Mouse (Mus musculus) T-helper 1 cell (primary cell): ENCODE measurements at regions not wholly inside any gene's neighbourhood (a gene's known extent, or its start where the extent isn't known, plus 50 kb on each side); places are given as distances from the start of the nearest gene placed in this dataset.

Experiments
- in situ Hi-C: fragments of 300-600 bp; cut with MboI, MseI; formaldehyde crosslinking; loops from one replicate; pipeline ENCODE4 v1.15.1; 2025; ENCODE audit warnings: high pct_unique_total_duplicates

DNA sequence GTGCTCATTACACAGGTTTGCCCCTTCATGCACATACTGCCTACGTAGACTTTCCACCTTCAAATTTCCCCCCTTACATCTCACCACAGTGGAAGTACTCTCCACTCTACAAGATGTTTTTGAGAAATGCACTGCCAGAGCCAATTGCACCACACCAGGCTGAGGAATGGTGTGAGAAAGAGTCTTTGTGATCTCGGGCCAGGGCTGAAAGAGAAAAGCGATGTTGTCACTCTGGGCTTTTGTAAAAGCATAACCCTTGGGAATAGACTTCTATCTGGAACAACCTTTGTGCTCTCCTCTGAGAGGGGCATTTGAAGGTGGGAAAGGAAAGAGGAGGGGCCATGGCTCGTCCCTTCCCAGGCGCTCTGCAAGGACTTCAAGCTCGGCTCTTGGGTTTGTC lies 194.2 kb downstream of the Icos start:
- in situ Hi-C loops, result no loop called here

- in situ Hi-C loops, result no loop called here
Measured at GRCm38 (mm10) chr1:61172946-61173345, 195.2 kb downstream of the Icos start.

DNA sequence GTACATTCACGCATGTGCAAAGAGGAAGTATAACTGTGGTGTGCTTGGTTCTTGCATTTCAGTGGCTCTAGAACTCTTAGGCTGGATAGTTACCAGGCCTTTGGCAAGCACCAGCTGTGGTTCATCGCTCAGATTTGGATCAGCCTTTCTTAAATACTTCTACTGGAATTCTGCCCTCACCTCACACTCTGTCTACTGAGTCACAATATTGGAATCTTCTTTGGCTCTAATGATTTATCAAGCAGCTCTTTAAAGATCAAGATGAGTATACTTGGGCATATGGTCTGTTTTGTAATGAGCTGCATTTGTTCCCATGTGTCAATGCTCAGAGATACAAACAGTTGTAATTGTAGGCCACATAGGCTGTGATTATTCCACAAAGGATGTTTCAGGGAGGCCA lies 197.5 kb downstream of the Icos start:
- in situ Hi-C loops, result no loop called here

GRCm38 (mm10) chr1:61179461-61179860 lies 201.7 kb downstream of the Icos start:
- in situ Hi-C loops, result no loop called here

DNA sequence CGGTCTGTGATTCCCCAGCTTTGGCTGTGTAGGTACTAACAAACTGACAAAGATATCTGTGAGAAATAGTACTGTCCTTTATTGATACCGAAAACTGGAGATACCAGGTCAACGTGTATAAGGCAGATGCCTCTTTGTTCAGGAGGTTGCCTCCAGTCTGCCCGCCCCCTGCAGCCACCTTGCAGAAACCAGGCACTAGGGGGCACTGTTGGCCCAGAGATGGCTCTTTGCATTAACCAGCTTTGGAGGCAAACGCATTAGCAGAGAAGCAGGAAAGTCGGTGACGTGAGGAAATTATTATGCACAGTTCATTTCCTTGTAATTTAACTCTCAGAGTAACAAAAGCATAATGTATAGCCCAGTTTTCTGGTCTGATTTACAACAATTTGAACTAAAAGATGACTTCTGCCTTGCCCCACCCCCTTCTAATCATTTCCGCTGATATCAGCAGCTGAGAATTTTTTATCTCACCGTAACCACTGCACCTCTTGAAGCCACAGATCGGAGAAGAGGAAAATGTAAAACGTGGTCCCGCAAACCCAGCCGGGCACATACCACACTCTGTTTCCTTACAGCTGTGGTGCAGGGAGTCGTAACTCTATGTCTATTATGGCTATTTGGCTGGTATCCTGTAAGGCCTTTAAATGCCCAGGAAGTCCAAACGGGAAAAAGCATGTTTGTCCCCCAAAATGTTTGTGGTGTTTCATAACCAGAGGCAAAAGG lies 203.5 kb downstream of the Icos start:
- in situ Hi-C loops, result loop anchor here (5.0 kb wide), 1 partner anchor 61 kb away; no protein-coding TSS in a partner anchor

DNA sequence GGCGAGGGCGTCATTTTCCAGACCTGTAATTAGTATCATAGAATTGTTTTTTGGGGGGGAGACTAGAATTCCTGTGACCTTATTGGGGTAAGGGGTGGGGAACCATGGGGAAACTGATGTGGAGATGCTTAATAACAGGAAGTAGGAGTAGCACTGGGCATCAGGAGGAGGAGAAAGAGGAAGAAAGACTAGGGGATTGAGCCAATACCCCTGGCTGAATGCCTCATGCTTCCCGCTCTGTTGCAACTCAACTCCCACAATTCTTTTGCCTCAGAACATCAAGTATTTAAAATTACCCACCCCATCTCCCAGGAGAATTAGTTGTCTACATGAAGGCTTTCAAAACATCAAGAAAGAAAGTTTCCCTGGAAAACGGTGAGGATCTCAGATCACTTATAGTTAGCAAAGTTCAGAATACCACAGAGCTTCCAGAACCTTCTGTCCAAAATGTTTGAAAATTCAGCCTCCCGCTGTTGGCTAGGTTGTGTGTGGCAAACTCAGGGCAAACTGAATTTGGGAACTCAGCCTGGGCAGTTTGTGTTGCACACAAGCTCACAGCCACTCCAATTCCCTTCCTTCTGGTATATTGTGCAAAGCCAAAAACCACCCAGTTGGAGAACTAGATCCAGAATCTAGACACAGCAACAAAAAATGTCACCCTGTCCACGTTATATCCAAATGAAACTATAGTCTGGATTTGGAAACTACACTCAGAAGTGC lies 209.8 kb downstream of the Icos start:
- in situ Hi-C loops, result no loop called here

GRCm38 (mm10) chr1:61190921-61191320 lies 213.2 kb downstream of the Icos start:
- in situ Hi-C loops, result no loop called here

- in situ Hi-C loops, result no loop called here
Measured at GRCm38 (mm10) chr1:61198549-61199062, 220.9 kb downstream of the Icos start.

- in situ Hi-C loops, result no loop called here
Measured at GRCm38 (mm10) chr1:61201006-61201405, 223.3 kb downstream of the Icos start.

DNA sequence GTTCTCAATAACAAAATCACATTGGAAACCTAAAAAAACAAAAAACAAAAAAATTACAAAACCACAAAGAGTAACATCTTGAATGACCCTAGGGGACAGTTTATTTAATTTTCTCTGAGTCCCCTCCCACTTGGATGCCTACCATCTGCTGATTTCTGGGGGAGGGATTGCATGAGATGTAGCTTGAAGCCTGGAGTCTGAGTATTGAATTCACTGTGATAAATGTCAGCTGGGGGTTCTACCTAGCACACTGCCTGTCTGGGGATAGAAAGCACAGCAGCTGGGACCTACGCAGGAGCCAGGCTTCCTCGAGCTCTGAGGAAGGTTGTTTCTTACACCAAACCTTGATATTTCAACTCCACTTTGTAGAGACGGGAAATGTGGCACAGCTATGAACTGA lies 224.4 kb downstream of the Icos start:
- in situ Hi-C loops, result no loop called here

- in situ Hi-C loops, result no loop called here
Measured at GRCm38 (mm10) chr1:61203170-61203569, 225.4 kb downstream of the Icos start.

GRCm38 (mm10) chr1:61203612-61204011 lies 225.9 kb downstream of the Icos start:
- in situ Hi-C loops, result no loop called here

- in situ Hi-C loops, result no loop called here
Measured at GRCm38 (mm10) chr1:61205137-61205536, 227.4 kb downstream of the Icos start.

- in situ Hi-C loops, result no loop called here
Measured at GRCm38 (mm10) chr1:61206861-61207380, 229.2 kb downstream of the Icos start.

- in situ Hi-C loops, result no loop called here
Measured at GRCm38 (mm10) chr1:61208386-61208785, 230.7 kb downstream of the Icos start.

DNA sequence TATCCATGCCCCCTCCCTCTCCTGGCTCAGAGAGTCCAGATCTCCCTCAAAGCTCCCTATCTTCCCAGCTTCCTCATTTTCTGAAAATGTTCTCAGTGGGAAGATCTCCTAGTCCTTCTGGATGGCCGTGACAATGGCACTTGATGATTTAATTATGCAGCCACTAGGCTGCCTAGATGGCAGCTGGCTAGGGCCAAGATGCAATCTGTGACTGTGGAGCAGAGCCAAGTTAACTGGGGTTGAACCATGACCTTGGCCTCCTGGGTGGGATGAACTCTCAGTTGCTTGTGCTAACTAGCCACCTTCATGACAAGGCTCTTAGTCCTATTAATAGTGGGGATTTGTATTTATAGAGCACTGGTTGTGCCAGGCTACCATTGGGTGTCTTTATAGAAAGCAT lies 243.4 kb downstream of the Icos start:
- in situ Hi-C loops, result no loop called here

DNA sequence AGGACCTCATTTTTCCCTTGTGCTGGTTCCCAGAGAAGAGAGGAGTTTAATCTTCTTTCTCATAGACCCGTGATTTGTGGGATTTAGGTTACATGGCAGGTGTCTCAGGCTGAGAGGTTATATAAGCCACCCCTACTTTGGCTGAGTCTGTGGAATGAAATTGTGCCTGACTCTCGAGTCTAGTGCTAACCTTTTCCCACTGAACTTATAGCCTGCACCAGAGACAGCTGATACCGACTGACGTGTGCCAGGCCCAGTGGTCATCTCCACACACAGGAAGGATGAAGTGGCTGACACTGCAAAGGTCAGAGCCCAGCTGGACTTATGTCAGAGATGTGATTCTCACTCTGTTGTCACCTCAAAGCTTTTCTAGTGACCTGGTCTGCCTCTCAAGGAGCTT lies 251.2 kb downstream of the Icos start:
- in situ Hi-C loops, result no loop called here

GRCm38 (mm10) chr1:61233001-61233400 lies 255.3 kb downstream of the Icos start:
- in situ Hi-C loops, result no loop called here

DNA sequence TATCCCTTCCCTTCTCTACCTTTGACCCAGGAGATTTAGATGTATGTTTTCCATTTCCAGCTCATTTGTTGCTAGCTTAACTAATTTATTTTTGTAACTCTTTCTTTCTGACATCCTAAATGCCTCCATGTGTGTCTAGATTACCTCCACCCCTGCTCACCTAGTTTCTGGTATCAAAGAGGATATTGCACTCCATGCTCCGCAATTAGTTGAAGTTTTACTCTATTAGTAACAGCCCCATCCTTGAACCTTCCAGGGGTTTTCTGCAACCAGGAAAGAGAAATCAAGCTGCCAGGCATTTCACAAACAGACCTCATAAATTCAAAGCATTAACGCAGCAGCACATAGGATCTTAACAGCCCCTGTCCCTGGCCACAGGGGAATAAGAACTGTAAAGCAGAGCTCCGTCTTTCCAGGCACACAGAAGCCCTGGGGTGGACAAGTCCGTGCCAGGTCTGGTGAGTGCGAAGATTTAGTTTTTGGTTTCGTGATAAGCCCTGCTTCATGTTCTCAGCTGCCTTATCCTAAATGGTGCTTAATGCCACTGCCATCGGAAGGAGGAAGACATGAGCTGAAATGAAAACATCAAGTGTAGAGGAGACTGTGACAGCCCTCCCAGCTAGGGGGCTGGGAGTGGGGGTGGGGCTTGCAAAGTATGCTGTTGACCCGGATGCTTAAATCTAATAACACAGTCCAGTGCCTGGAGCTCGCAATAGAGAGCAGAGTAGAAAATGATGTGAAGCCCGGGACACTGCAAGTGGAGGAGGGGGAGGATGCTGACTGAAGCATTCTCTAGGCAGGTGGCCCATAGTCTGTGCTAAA lies 256.0 kb downstream of the Icos start:
- in situ Hi-C loops, result no loop called here

- in situ Hi-C loops, result no loop called here
Measured at GRCm38 (mm10) chr1:61234298-61234682, 256.6 kb downstream of the Icos start.

DNA sequence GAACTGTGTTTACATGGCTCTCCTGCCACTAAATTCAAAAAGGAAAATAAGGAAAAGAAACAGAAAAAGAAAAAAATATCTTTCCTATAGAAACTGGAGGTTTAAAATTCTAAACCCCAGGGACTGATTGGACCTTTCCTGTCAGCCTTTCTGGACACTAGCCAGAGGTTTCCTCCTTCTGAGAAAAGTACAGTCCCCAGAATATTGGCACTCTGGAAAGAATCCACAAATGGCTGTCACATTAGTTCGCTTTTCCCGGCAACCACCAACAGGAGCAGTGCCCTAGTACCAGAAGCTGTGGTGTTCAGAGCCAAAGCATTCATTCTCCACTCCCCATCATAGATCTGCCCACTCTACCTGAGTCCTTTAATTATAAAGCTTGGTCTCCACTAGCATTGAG lies 258.8 kb downstream of the Icos start:
- in situ Hi-C loops, result no loop called here

DNA sequence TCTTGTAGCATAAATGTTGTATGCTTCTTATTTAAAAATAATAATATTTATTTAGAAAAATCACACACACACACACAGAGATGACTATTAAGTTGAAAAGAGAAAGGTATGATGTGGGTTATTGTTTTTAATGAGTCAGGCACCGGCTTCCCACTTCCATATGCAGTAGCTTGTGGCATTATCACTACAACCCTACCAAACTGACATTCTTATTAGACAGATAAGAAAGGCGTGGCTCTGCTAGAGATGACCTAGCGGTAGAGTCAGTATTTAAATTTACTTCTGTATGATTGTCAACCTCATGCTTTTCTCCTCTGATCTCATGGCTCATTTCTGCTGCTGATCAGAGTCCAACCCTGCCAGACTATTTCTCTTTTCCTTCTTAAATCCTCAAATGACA lies 260.9 kb downstream of the Icos start:
- in situ Hi-C loops, result no loop called here
